Mouse (Mus musculus): ENCODE results near the gene Mapk8ip3.
A peak's percentile ranks its signal among the peaks of the same experiment; 100 is the strongest.
"Not testable (repeated sequence)": the region's sequence is repeated elsewhere in the genome, so short reads cannot be mapped to it uniquely, and the experiment has no call there.

Gene Mapk8ip3

DNA sequence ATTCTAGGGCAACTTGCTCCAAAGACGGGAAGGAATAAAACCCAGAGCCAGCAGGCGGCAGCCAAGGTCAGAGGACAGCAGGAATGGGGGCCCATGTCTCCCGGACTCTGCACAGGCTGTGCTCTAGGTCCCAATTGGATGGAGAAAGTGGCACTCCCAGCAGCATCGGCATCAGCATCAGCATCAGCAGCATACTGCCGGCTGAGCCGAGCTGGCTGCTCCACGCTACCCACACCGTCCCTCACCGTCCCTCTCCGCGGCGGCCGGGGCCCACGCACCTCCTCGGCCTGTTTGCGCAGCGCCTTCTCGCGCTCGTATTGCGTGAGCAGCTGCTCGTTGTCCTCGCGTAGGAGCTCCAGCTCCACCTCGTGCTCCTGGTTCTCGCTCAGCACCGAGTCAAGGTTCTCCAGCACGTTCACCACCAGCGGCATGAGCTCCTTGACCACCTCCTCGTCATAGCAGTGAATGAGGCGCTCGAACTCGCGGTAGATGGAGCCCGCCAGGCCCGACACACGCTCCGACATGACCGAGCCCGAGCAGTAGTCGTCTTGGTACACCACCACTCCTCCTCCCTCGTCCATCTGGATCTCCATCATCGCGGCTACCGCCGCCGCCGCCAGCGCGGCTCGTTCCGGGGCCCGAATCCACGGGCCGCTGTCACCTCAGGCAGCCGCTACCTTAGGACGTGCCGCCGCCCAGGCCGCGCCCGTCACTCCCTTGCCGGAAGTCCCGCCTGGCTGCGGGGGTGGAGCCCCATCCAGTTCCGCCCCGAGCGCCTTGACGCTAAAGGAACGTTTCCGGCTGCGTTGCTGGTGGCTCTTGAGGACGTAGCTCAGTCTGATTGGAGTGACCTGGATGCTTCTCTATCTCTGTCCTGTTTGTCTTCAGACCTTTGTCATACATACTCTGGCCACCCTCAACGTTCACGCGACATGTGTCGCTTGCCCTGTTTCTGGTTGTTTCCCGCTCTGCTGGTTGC, at the start of gene Mapk8ip3:
TSS of gene Mapk8ip3 (minus strand) at position 719 of the 979 bp plus-strand sequence.
- peak; percentile 91 to 94 for DNase-seq (ENCODE audit: low spot score in 2 of 2)

DNA sequence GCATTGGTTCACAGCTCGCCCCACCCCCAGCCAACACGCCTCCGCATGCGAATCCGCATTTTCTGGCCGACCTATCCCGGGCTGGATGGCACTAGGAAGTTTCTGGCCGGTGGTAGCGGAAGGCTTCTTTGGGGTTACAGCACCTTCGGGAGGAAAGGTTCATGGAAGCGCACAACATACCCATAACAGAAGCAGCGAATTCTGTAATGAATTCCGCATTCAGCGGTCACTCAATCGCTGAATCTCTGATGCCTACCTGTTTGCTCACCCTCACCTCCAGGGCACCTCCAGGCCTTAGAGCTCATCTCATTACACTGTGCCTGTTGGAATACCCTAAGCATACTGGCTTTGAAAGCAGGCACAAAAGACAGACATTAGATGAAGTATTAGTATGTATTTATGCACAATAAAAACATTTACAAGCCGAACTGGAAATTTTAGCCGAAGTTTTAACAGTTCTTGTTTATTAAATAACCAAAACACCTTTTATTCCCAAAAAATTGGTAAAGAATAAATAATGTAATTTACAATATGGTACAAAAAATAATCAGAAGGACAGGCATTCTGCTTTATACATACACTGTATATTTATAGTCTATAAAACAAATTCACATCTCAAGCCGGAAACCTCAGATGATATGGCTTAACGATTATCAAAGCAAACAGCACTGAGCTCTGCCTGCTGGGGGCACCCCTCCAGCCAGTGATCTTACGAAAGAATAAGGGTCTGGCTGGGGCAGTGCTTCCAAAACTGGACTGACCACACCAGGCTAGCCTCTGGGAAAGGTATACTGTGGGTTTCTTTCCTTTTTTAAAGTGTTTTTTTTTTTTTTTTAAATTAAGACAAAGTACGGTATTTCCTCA, 24.3 kb upstream of the Mapk8ip3 start:
- DNase-seq (ENCODE audit: low spot score in 2 of 2): no peak

GRCm38 (mm10) chr17:24960135-24960851, 23.5 kb upstream of the Mapk8ip3 start, which contains the start of gene Jpt2:
TSS of gene Jpt2 (minus strand) at chr17:24960689.
- peak; percentile 95 for DNase-seq (ENCODE audit: low spot score in 2 of 2)

- no peak for DNase-seq (ENCODE audit: low spot score in 2 of 2)
Observed at GRCm38 (mm10) chr17:24959371-24959770, 22.6 kb upstream of the Mapk8ip3 start.

GRCm38 (mm10) chr17:24953291-24953690, 16.5 kb upstream of the Mapk8ip3 start:
- DNase-seq (ENCODE audit: low spot score in 2 of 2): no peak

GRCm38 (mm10) chr17:24950671-24951070, 13.9 kb upstream of the Mapk8ip3 start:
- DNase-seq (ENCODE audit: low spot score in 2 of 2): no peak

GRCm38 (mm10) chr17:24948204-24948603, 11.4 kb upstream of the Mapk8ip3 start:
- no peak for DNase-seq (ENCODE audit: low spot score in 2 of 2)

- DNase-seq (ENCODE audit: low spot score in 2 of 2): not testable (repeated sequence)
Observed at GRCm38 (mm10) chr17:24943589-24943988, 6.8 kb upstream of the Mapk8ip3 start.

DNA sequence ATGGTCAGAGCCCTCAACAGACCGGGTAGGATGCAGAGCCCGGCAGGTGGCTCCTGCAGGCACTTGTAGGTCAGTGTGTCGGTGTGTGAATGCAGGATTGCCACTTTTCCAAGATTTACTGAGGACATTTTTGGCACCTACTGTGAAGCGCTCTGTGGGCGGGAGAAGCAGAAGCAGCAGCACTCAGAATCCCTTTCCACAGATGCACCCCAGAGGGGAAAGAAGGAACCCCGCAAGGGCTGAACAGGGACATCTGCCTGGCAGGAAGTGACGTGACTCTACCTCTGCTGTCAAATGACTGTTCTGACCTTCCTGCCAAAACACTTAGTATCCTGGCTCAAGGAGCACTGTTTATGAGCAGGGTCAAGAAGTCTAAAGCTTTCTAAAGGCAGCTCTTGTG, 6.3 kb upstream of the Mapk8ip3 start:
- DNase-seq (ENCODE audit: low spot score in 2 of 2): peak; percentile 30 to 38

GRCm38 (mm10) chr17:24942453-24942852, 5.7 kb upstream of the Mapk8ip3 start:
- DNase-seq (ENCODE audit: low spot score in 2 of 2): peak; percentile 13 to 28

GRCm38 (mm10) chr17:24937266-24937665, 489 bp upstream of the Mapk8ip3 start:
- DNase-seq (ENCODE audit: low spot score in 2 of 2): no peak

- no peak for DNase-seq (ENCODE audit: low spot score in 2 of 2)
Observed at GRCm38 (mm10) chr17:24935666-24936065, 1.1 kb downstream of the Mapk8ip3 start.

DNA sequence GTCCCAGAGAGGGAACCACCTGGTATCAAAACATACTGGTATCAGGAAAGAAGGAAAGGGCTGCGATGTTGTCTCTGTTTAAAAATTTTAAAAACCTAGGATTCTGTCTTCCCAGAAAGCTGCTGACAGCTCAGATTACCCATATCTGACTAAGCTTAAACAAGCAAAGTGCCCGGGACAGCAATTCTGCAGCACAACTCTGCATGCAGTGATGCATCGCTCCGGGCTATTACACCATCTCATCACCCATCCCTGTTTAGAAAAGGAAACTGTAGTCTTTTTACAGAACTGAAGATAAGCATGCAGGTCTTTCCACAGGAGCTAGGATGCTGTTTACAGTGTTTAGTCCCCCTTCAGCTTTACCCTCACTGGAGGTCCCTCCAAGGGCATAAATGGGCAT, 1.9 kb downstream of the Mapk8ip3 start:
- DNase-seq (ENCODE audit: low spot score in 2 of 2): no peak

DNA sequence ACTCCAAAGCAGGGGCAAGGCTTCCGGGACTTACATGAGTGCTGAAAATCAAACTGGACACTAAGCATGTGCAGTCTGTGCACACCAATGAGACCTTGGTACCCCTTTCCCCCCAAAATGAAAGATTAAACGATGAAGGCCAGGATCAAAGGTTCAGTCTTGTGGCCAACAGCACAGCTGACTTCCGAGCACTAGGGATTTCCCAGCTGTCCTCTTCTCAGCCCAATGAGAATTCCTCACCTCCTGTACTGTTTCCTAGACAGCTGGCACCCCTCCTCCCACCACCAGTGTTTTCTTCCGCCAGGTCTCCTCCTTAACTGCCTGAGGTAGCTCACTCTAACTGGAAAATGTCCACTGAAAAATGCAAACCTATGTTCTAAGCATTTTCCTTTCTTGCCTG, 3.6 kb downstream of the Mapk8ip3 start:
- no peak for DNase-seq (ENCODE audit: low spot score in 2 of 2)

DNA sequence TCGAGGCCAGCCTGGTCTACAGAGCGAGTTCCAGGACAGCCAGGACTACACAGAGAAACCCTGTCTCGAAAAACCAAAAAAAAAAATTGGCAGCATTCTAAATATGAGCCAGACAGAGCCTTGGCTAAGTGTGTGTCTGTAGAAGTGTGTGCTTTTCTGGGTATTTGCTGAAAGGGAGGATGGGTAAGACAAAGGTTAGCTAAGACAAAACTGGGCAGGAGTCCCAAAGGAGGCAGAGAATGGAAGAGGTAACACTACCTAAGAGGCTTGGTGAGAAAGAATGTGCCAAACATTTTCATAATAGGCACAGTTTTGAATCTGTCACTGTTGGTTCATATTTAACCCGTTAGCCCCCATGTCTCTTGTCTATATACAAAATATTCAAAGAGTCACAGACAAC, 4.3 kb downstream of the Mapk8ip3 start:
- DNase-seq (ENCODE audit: low spot score in 2 of 2): no peak

- no peak for DNase-seq (ENCODE audit: low spot score in 2 of 2)
Observed at GRCm38 (mm10) chr17:24929506-24929905, 7.3 kb downstream of the Mapk8ip3 start.

DNA sequence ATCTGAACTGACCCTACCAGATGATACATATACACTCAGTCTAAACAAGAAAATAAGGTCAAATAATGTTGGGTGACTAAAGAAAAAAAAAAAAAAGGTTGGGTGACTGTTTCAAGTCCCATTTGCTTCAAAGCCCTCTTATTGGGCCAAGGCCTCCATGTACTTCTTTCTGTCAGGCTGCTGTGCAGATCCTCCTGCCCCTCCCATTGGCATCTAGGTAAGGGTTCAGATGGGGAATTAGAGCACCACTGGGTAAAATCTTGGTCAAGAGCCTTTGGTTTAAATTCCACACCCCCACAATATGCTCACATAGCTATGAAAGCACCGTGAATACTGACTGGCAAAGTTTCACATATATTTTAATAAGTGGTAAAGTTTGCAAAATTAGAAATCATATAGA, 13.5 kb downstream of the Mapk8ip3 start:
- DNase-seq (ENCODE audit: low spot score in 2 of 2): no peak

- no peak for DNase-seq (ENCODE audit: low spot score in 2 of 2)
Observed at GRCm38 (mm10) chr17:24913984-24914383, 22.8 kb downstream of the Mapk8ip3 start.

DNA sequence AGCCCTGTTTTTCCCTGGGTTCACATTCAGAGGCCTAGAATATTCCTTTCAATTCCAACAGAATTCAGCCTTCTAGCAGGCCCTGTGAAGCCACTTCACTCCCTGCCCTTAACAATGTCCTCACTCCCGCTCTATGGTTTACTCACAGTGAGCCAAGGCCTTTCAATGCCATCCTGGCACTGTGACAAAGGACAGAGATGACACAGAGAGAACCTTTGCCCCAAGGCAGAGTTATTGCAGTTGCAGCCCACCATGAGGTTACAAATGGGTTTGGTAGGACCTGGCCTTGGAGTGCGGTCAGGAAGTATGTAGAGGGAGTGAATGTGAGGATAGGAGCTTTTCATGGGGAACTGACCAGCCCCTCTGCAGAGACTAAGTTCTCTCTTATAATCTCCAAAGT, 29.2 kb downstream of the Mapk8ip3 start:
- no peak for DNase-seq (ENCODE audit: low spot score in 2 of 2)

- no peak for DNase-seq (ENCODE audit: low spot score in 2 of 2)
Observed at GRCm38 (mm10) chr17:24903767-24904166, 33.0 kb downstream of the Mapk8ip3 start.

- DNase-seq (ENCODE audit: low spot score in 2 of 2): no peak
Observed at GRCm38 (mm10) chr17:24902671-24903474, 33.9 kb downstream of the Mapk8ip3 start.

Measured in frontal cortex, postnatal 14 days (tissue).